Mouse (Mus musculus) kidney, embryonic 15.5 days (tissue): ENCODE data around the gene Babam2. TPM values are rescaled to one million over a fixed set of nuclear protein-coding genes. Genes with fewer than 3 reads are reported as not detected.

Source experiments
- ATAC-seq: fragments of 200-750 bp; cut with Nextera tagmentation; replicated peaks from 2 replicates; pipeline ENCODE4 v1.8.0; 2017; ENCODE audit warnings: moderate TSS enrichment; ENCODE audit not compliant: low FRiP score
- H3K27ac ChIP-seq: fragments of 300-500 bp; sonication (generic); 2 replicates; pipeline ENCODE4 v1.5.1; 2015; ENCODE audit warnings: mild to moderate bottlenecking, inconsistent platforms
- H3K27me3 ChIP-seq: fragments of 300-500 bp; sonication (generic); 2 replicates; pipeline ENCODE4 v1.6.1; 2015; ENCODE audit warnings: inconsistent platforms
- H3K36me3 ChIP-seq: fragments of 300-500 bp; sonication (generic); 2 replicates; pipeline ENCODE4 v1.6.1; 2015; ENCODE audit warnings: inconsistent platforms
- H3K4me1 ChIP-seq: fragments of 300-500 bp; sonication (generic); 2 replicates; pipeline ENCODE4 v1.6.1; 2015; ENCODE audit warnings: inconsistent platforms
- H3K4me2 ChIP-seq: fragments of 300-500 bp; sonication (generic); 2 replicates; pipeline ENCODE4 v1.6.1; 2015; ENCODE audit warnings: moderate library complexity, mild to moderate bottlenecking, inconsistent platforms
- H3K4me3 ChIP-seq: fragments of 300-500 bp; sonication (generic); replicated peaks from 2 replicates; pipeline ENCODE4 v1.5.1; 2015; ENCODE audit warnings: mild to moderate bottlenecking, inconsistent platforms
- H3K9ac ChIP-seq: fragments of 300-500 bp; sonication (generic); 2 replicates; pipeline ENCODE4 v1.6.1; 2015; ENCODE audit warnings: mild to moderate bottlenecking, inconsistent platforms
- H3K9me3 ChIP-seq: fragments of 300-500 bp; sonication (generic); replicated peaks from 2 replicates; pipeline ENCODE4 v1.6.1; 2016; ENCODE audit warnings: inconsistent platforms
- WGBS: fragments of 180-500 bp; shearing (Covaris S2); methylation state at CpG from one replicate; pipeline ENCODE4 v1.1.7; 2015; ENCODE audit warnings: mixed read lengths; 5-methylcytosine and 5-hydroxymethylcytosine counted together
- polyA plus RNA-seq: library from polyadenylated mRNA; unstranded; fragments of >200 nt; fragmentation: Nextera tagmentation; extraction: Ambion mirVana; gene quantifications from 2 replicates; pipeline ENCODE4 v1.2.1, GENCODE M21; 2015

The Babam2 gene
- polyA plus RNA-seq, 1 experiment from 2014 or later, result 83.2 TPM

DNA sequence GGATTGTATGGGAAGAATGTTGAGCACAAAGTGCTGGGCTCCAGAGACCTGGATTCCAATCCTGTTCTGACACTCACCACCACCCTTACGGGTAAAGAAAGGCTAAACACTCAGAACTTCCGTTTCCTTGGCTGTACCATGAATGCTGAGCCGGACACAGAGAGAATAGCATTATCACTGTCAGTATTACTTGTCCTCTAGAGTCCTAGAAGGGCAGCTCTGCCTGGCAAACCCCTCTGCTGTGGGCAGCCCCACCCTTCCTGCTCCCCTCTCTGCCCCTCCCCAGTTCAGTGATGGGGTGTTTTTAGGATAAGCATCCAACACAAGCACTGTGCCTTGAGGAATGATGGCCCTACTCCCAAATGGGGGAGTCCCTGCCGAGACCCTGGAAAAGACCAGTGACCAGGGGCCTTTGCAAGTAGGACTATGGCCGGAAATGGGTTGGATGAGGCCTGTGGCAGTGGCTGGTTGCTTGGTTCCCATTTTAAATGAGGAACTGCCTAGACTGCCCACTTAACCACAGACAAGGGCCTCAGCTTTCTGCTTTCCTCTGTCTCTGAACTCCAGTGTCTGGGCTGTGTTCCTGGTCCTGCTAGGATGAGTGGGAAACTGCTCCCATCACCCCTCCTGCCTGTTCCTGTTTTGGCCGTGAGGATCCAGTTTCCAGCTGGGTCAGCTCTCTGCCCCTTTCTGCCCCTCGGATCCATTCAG lies 414.9 kb downstream of the Babam2 start:
- no peak for ATAC-seq
- no peaks in the 10 kb centered on the region for H3K4me1 ChIP-seq
- H3K9me3 ChIP-seq, result no peaks in the 10 kb centered on the region
- H3K27ac ChIP-seq, result no peak overlapping the region
- H3K27me3 ChIP-seq, result no peaks in the 10 kb centered on the region; the same call in 1 of the 2 replicates
- no peak overlapping the region for H3K9ac ChIP-seq
- no peak overlapping the region for H3K4me3 ChIP-seq
- no peak overlapping the region for H3K4me2 ChIP-seq
- WGBS, result 73% methylated on average over 7 of the region's 7 CpGs
- no peaks in the 10 kb centered on the region for H3K36me3 ChIP-seq

DNA sequence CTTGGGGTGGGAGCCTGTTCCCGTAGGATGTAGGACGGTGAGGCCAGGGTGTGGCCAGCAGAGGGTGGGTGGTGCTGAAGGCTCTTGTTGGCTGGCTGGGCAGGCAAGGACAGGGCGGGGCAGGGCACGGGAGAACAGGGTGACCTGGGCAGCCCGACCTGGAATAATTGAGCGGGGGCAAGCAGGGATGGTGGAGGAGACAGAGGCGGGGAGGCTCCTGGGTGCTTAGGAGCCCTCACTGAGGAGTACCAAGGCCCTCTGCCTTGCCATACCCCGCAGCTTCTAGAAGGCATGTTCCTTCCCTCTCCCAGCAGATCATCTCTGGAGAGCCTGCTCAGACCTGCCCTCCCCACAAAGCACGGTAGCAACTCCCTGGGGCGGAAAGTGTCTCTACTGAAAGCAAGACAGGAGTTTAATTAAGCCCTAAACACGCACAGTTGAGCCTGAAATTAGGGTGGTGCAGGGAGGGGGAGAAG lies 423.5 kb downstream of the Babam2 start:
- H3K27ac ChIP-seq, result no peak overlapping the region
- WGBS, result 43% methylated on average over 11 of the region's 11 CpGs
- H3K4me2 ChIP-seq, result peak overlapping the region; percentile 9; the same call in 1 of the 2 replicates
- no peak overlapping the region for H3K9ac ChIP-seq
- H3K36me3 ChIP-seq, result no peaks in the 10 kb centered on the region
- H3K4me1 ChIP-seq, result peaks cover 13% of the 10 kb centered on the region
- peak; percentile 71 for ATAC-seq
- H3K4me3 ChIP-seq, result no peak overlapping the region
- no peaks in the 10 kb centered on the region for H3K9me3 ChIP-seq
- H3K27me3 ChIP-seq, result peaks cover 13% of the 10 kb centered on the region; the same call in 1 of the 2 replicates

DNA sequence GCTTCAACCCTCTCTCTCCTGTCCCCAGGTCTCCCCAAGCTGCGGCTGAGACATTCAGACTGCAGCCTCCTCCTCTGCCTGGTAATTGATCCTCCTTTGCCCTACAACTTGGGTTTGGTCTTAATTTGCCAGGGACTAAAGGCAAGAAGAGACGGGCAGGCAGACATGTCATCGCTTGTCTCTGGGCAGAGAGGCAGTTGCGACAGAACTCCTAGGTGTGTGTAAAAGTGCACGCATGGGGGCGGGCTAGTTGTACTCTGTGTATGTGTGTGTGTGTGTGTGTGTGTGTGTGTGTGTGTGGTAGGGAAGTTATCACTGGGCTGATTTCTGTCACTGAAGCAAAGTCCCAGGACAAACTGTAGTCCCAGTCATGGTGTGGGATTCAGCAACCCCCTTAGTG lies 424.5 kb downstream of the Babam2 start:
- Histone ChIP-seq H3K9me3 (no peaks in the 10 kb centered on the region), H3K4me2 (no peak overlapping the region), H3K27me3 (peaks cover 13% of the 10 kb centered on the region; the same call in 1 of the 2 replicates), H3K9ac (no peak overlapping the region), H3K4me1 (peaks cover 13% of the 10 kb centered on the region), H3K27ac (no peak overlapping the region), H3K36me3 (no peaks in the 10 kb centered on the region), H3K4me3 (no peak overlapping the region)
- WGBS, result 73% methylated on average over 6 of the region's 6 CpGs
- ATAC-seq, result no peak

DNA sequence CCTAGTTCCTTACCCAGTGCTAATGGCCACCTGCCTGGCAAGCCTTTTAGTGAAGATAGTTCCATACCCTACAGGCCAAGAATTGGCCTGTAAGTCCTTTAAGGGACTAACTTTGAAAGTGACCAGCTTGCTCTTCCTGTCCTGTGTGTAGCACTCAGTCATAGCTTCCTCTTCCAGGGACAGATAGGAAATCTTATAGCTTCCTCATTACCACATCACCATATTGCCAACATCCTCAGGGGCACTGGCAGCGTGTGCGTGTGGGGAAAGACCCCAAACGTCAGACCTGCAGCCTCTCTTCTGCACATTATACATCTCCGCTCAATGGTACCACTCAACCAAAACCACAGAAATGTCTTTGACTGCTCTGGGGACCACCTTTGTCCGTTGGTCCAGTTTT lies 424.9 kb downstream of the Babam2 start:
- Histone ChIP-seq H3K9ac (no peak overlapping the region), H3K27me3 (peaks cover 13% of the 10 kb centered on the region; the same call in 1 of the 2 replicates), H3K4me2 (no peak overlapping the region), H3K27ac (no peak overlapping the region), H3K4me3 (no peak overlapping the region), H3K36me3 (no peaks in the 10 kb centered on the region), H3K9me3 (no peaks in the 10 kb centered on the region), H3K4me1 (peaks cover 13% of the 10 kb centered on the region)
- ATAC-seq, result no peak
- WGBS, result 86% methylated on average over 5 of the region's 5 CpGs

DNA sequence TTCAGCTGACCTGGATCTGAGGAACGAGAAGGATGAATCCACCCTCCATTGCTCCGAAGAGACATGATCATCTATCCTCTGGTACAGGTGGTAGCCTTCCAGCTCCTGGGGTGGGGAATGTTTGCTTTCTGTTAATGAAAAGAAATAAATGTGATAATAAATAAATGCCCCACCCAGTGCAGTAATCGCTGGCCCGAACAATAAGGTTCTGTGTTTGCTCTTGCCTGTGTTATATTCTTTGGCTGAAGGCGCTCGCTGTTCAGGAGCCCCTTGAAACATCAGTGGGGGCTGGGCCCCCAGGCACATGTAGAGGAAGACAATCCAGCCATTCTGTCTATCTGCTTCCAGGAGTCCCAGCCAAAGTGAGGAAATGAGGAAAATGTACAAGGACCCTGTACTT lies 427.5 kb downstream of the Babam2 start:
- Histone ChIP-seq H3K4me3 (no peak overlapping the region), H3K27ac (no peak overlapping the region), H3K4me1 (peaks cover 13% of the 10 kb centered on the region), H3K4me2 (no peak overlapping the region), H3K36me3 (no peaks in the 10 kb centered on the region), H3K9ac (no peak overlapping the region), H3K9me3 (no peaks in the 10 kb centered on the region), H3K27me3 (peaks cover 9% of the 10 kb centered on the region; the same call in 1 of the 2 replicates)
- 86% methylated on average over 6 of the region's 6 CpGs for whole genome bisulfite sequencing
- no peak for ATAC-seq

DNA sequence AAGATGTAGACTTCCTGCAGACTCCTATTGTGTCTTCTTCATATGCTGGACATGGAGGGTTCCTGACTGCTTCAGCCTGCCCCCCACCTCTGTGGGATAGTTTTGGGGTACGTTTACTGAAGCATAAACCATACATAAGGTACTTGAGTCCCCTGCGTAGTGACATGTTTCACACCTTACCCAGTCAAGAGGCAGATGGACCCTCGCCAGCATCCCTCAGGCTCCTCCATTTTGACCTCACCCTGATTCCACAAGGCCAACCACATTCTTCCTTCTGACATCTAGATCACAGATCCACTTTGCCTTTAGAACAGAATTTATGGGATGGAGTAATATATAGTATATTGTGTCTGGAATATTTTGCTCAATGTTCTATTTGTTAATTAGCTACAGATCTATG lies 429.7 kb downstream of the Babam2 start:
- H3K4me1 ChIP-seq, result peaks cover 11% of the 10 kb centered on the region
- no peak for ATAC-seq
- WGBS, result 81% methylated on average over 3 of the region's 3 CpGs
- no peak overlapping the region for H3K27ac ChIP-seq
- no peak overlapping the region for H3K9ac ChIP-seq
- no peaks in the 10 kb centered on the region for H3K9me3 ChIP-seq
- H3K4me2 ChIP-seq, result no peak overlapping the region
- no peak overlapping the region for H3K4me3 ChIP-seq
- no peaks in the 10 kb centered on the region for H3K36me3 ChIP-seq
- peaks cover 13% of the 10 kb centered on the region; the same call in 1 of the 2 replicates for H3K27me3 ChIP-seq

DNA sequence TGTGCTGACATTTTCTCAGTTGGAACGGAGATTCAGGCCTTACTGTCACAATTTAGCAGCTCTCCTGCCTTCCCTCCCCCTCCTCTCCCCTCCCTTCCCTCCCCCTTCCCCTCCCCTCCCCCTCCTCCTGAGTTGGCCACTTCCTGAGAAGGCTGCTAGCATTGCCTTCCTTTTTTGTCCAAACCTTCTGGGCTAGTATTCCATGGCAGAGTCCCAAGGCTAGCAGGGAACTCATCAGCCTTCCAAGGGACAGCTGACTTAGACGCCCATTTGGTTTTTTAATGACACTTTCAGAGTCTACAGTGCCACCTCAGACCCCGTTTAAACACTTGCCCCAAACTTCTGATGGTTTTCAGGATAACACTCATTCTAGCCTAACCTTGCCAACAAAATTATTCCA lies 430.4 kb downstream of the Babam2 start:
- H3K4me3 ChIP-seq, result no peak overlapping the region
- no peak for ATAC-seq
- H3K9ac ChIP-seq, result no peak overlapping the region
- H3K4me2 ChIP-seq, result no peak overlapping the region
- H3K36me3 ChIP-seq, result no peaks in the 10 kb centered on the region
- peaks cover 13% of the 10 kb centered on the region; the same call in 1 of the 2 replicates for H3K27me3 ChIP-seq
- H3K9me3 ChIP-seq, result no peaks in the 10 kb centered on the region
- WGBS, result 29% methylated on average over 3 of the region's 3 CpGs
- H3K4me1 ChIP-seq, result peaks cover 17% of the 10 kb centered on the region
- H3K27ac ChIP-seq, result no peak overlapping the region

DNA sequence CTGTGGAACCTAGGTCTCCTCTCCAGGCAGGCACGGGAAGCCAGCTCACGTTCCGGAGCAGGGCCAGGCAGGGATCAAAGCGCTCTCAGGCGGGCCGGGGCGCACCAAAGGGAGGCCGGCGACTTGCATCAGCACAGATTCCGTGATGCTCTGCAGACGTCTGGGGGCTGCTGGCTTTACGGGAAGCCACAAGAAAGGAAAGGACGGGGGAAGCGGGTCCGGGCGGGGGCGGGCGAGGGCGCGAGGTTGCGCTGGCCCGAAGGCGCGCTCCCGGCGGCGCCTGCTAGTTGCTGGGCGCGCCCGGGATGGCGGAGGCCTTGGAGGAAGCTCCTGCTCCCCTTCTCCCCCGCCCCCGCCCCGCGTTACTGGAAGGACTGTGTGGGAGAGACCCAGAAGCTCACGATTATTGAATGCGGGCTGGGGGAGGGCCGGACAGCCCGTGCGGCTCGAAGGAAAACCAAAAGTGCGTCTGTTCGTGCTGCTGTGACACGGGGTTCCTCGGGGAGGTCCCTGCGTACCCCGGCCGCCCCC lies 435.6 kb downstream of the Babam2 start:
- WGBS, result under 1% methylated on average over 48 of the region's 48 CpGs
- no peaks in the 10 kb centered on the region for H3K9me3 ChIP-seq
- no peaks in the 10 kb centered on the region for H3K36me3 ChIP-seq
- peak overlapping the region; percentile 41 for H3K9ac ChIP-seq
- H3K4me2 ChIP-seq, result peak overlapping the region; percentile 91
- ATAC-seq, result peak; percentile 28; the same call in 1 of the 2 replicates
- peaks cover 13% of the 10 kb centered on the region; the same call in 1 of the 2 replicates for H3K27me3 ChIP-seq
- peak overlapping the region; percentile 70 for H3K4me3 ChIP-seq
- H3K27ac ChIP-seq, result peak overlapping the region; percentile 97
- H3K4me1 ChIP-seq, result peaks cover 41% of the 10 kb centered on the region

DNA sequence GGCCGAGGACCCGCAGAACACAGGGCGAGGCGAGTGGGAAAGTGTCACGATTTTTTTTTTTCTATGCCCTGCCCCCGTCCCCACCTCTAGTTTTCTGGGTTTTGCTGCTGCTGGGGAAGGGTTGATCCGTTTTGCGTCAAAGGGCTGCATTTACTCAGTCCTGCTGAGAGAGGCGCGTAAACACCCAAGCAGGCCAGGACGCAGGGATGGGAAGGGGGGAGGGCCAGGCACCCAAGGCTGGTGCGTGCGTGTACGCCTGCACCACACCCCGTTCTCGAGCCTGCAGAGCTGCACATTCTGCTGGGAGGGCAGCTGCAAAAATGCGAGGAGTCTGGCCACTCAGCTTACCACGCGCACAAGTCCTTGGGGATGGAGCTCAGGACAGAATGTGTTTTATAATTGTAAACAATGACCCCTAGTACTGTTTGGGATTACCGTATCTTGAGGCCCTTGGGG lies 436.1 kb downstream of the Babam2 start:
- peak overlapping the region; percentile 97 for H3K27ac ChIP-seq
- no peaks in the 10 kb centered on the region for H3K9me3 ChIP-seq
- ATAC-seq, result no peak
- peak overlapping the region; percentile 41 for H3K9ac ChIP-seq
- peak overlapping the region; percentile 70 for H3K4me3 ChIP-seq
- peaks cover 13% of the 10 kb centered on the region; the same call in 1 of the 2 replicates for H3K27me3 ChIP-seq
- peaks cover 46% of the 10 kb centered on the region for H3K4me1 ChIP-seq
- H3K36me3 ChIP-seq, result no peaks in the 10 kb centered on the region
- WGBS, result under 1% methylated on average over 20 of the region's 20 CpGs
- H3K4me2 ChIP-seq, result peak overlapping the region; percentile 91

DNA sequence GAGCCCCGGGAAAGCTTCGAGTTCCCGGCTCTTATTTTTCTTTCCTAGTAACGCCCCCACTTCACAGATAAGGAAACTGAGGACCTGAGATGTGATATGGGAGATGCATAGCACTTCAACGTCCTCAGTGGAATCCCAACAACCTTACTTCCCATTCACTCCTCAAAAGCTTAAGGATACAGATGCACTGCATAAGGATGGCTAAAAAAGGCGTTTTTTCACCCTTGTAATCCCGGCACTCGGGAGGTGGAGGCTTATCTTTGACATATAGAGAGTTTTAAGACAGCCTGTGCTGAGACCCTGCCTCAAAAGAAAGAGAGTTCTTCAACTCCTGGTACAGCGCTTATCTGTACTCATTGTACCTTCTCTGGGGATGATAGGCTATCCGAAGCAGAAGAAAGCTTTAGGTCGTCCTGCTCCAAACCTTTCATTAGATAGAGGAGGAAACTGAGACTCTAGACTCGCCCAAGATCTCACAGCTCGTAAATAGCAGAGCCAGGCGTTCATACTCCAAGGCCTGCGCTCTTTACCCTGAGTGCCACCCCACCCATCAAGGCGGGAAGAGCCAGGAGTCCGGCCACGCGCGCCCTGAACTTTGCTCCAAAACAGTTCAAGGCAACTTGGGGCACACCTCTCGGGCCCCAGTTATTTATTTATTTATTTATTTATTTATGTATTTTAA lies 436.7 kb downstream of the Babam2 start:
- WGBS, result 3% methylated on average over 21 of the region's 21 CpGs
- Histone ChIP-seq H3K9ac (peak overlapping the region; percentile 67), H3K9me3 (no peaks in the 10 kb centered on the region), H3K4me1 (peaks cover 52% of the 10 kb centered on the region), H3K27me3 (peaks cover 13% of the 10 kb centered on the region; the same call in 1 of the 2 replicates), H3K36me3 (no peaks in the 10 kb centered on the region), H3K4me3 (peak overlapping the region; percentile 70), H3K4me2 (peak overlapping the region; percentile 91), H3K27ac (peak overlapping the region; percentile 97)
- ATAC-seq, result no peak
